Mouse (Mus musculus): ENCODE measurements around the gene Snai1.

- TF ChIP-seq CTCF (IDR thresholded peaks at IDR 0.05; ENCODE audit: insufficient read depth, low read depth, low read length) (no peak), POLR2A (IDR thresholded peaks at IDR 0.05; ENCODE audit: insufficient read depth, low read depth, low read length) (no peak)
Measured at GRCm38 (mm10) chr2:167505127-167505526, 32.9 kb upstream of the Snai1 start.

All from olfactory bulb, adult 2 months (tissue).